Mouse (Mus musculus): ENCODE results near the gene Acer2. TPM values are rescaled to one million over a fixed set of nuclear protein-coding genes. Genes with fewer than 3 reads are reported as not detected.
A peak's percentile ranks its signal among the peaks of the same experiment; 100 is the strongest.

Acer2 gene
- polyA plus RNA-seq, 1 experiment from 2014 or later: 15.5 TPM

GRCm38 (mm10) chr4:86857113-86858069, 16.8 kb upstream of the Acer2 start, which contains the start of gene Rps6:
Rps6 (minus strand) TSS chr4:86857412.
- Histone ChIP-seq H3K4me1 (peaks cover 11% of the 10 kb centered on the region; the same call in 1 of the 2 replicates), H3K9me3 (no peaks in the 10 kb centered on the region), H3K4me2 (replicated peaks) (peak within 1 kb of the TSS; percentile 89), H3K27ac (peak within 1 kb of the TSS; percentile 96), H3K4me3 (peak within 1 kb of the TSS; percentile 87), H3K9ac (peak within 1 kb of the TSS; percentile 98), H3K27me3 (no peaks in the 10 kb centered on the region), H3K36me3 (peaks cover 30% of the 10 kb centered on the region)
- ATAC-seq (ENCODE audit: insufficient number of reproducible peaks, insufficient read depth, low FRiP score, low TSS enrichment): peak; percentile 97
- WGBS: under 1% methylated on average over 68 of the region's 68 CpGs

- Histone ChIP-seq H3K27me3 (no peaks in the 10 kb centered on the region), H3K9me3 (no peaks in the 10 kb centered on the region), H3K4me3 (peak overlapping the region; percentile 87), H3K36me3 (peaks cover 24% of the 10 kb centered on the region), H3K4me2 (replicated peaks) (peak overlapping the region; percentile 89), H3K27ac (no peak overlapping the region), H3K9ac (peak overlapping the region; percentile 65), H3K4me1 (peaks cover 11% of the 10 kb centered on the region; the same call in 1 of the 2 replicates)
- WGBS: 57% methylated on average over 12 of the region's 12 CpGs
- ATAC-seq (ENCODE audit: insufficient number of reproducible peaks, insufficient read depth, low FRiP score, low TSS enrichment): no peak
These were observed 16.1 kb upstream of the Acer2 start for GRCm38 (mm10) chr4:86858070-86858440.

GRCm38 (mm10) chr4:86864087-86864486, 10.1 kb upstream of the Acer2 start:
- 80% methylated on average over 5 of the region's 5 CpGs for WGBS
- no peak for ATAC-seq (ENCODE audit: insufficient number of reproducible peaks, insufficient read depth, low FRiP score, low TSS enrichment)
- no peak overlapping the region for H3K4me2 ChIP-seq (replicated peaks)
- no peaks in the 10 kb centered on the region for H3K4me1 ChIP-seq
- H3K9ac ChIP-seq: no peak overlapping the region
- no peak overlapping the region for H3K4me3 ChIP-seq
- no peaks in the 10 kb centered on the region for H3K9me3 ChIP-seq
- no peak overlapping the region for H3K27ac ChIP-seq
- H3K36me3 ChIP-seq: no peaks in the 10 kb centered on the region
- no peaks in the 10 kb centered on the region for H3K27me3 ChIP-seq

GRCm38 (mm10) chr4:86871988-86872387, 2.2 kb upstream of the Acer2 start:
- no peak overlapping the region for H3K4me3 ChIP-seq
- H3K27me3 ChIP-seq: peaks cover 15% of the 10 kb centered on the region; the same call in 1 of the 2 replicates
- no peak overlapping the region for H3K4me2 ChIP-seq (replicated peaks)
- no peak overlapping the region for H3K9ac ChIP-seq
- no peaks in the 10 kb centered on the region for H3K9me3 ChIP-seq
- H3K36me3 ChIP-seq: no peaks in the 10 kb centered on the region
- no peaks in the 10 kb centered on the region for H3K4me1 ChIP-seq
- no peak overlapping the region for H3K27ac ChIP-seq
- no peak for ATAC-seq (ENCODE audit: insufficient number of reproducible peaks, insufficient read depth, low FRiP score, low TSS enrichment)

- Histone ChIP-seq H3K27ac (no peak overlapping the region), H3K4me2 (replicated peaks) (no peak overlapping the region), H3K9me3 (no peaks in the 10 kb centered on the region), H3K27me3 (peaks cover 15% of the 10 kb centered on the region; the same call in 1 of the 2 replicates), H3K4me1 (no peaks in the 10 kb centered on the region), H3K36me3 (no peaks in the 10 kb centered on the region), H3K4me3 (no peak overlapping the region), H3K9ac (no peak overlapping the region)
- no peak for ATAC-seq (ENCODE audit: insufficient number of reproducible peaks, insufficient read depth, low FRiP score, low TSS enrichment)
- 54% methylated on average over 4 of the region's 4 CpGs for WGBS
These were observed 1.1 kb upstream of the Acer2 start for GRCm38 (mm10) chr4:86873072-86873471.

- Histone ChIP-seq H3K36me3 (no peaks in the 10 kb centered on the region), H3K4me1 (no peaks in the 10 kb centered on the region), H3K4me3 (no peak overlapping the region), H3K9me3 (no peaks in the 10 kb centered on the region), H3K27me3 (peaks cover 13% of the 10 kb centered on the region; the same call in 1 of the 2 replicates), H3K4me2 (replicated peaks) (no peak overlapping the region), H3K9ac (no peak overlapping the region), H3K27ac (no peak overlapping the region)
- WGBS: 94% methylated on average over 2 of the region's 2 CpGs
- no peak for ATAC-seq (ENCODE audit: insufficient number of reproducible peaks, insufficient read depth, low FRiP score, low TSS enrichment)
These were observed 5.3 kb downstream of the Acer2 start for GRCm38 (mm10) chr4:86879477-86879876.

- no peak overlapping the region for H3K4me3 ChIP-seq
- no peaks in the 10 kb centered on the region for H3K4me1 ChIP-seq
- H3K9me3 ChIP-seq: no peaks in the 10 kb centered on the region
- peaks cover 6% of the 10 kb centered on the region; the same call in 1 of the 2 replicates for H3K27me3 ChIP-seq
- H3K9ac ChIP-seq: no peak overlapping the region
- H3K27ac ChIP-seq: no peak overlapping the region
- H3K36me3 ChIP-seq: no peaks in the 10 kb centered on the region
- no peak overlapping the region for H3K4me2 ChIP-seq (replicated peaks)
- ATAC-seq (ENCODE audit: insufficient number of reproducible peaks, insufficient read depth, low FRiP score, low TSS enrichment): no peak
- 81% methylated on average over 4 of the region's 4 CpGs for WGBS
These were observed 7.0 kb downstream of the Acer2 start for GRCm38 (mm10) chr4:86881178-86881577.

- Histone ChIP-seq H3K27ac (no peak overlapping the region), H3K4me2 (replicated peaks) (no peak overlapping the region), H3K9me3 (no peaks in the 10 kb centered on the region), H3K4me3 (no peak overlapping the region), H3K27me3 (no peaks in the 10 kb centered on the region), H3K4me1 (no peaks in the 10 kb centered on the region), H3K36me3 (no peaks in the 10 kb centered on the region), H3K9ac (no peak overlapping the region)
- 64% methylated on average over 2 of the region's 2 CpGs for WGBS
- ATAC-seq (ENCODE audit: insufficient number of reproducible peaks, insufficient read depth, low FRiP score, low TSS enrichment): no peak
These were observed 8.2 kb downstream of the Acer2 start for GRCm38 (mm10) chr4:86882413-86882812.

GRCm38 (mm10) chr4:86884945-86885344, 10.7 kb downstream of the Acer2 start:
- H3K27me3 ChIP-seq: no peaks in the 10 kb centered on the region
- no peaks in the 10 kb centered on the region for H3K36me3 ChIP-seq
- ATAC-seq (ENCODE audit: insufficient number of reproducible peaks, insufficient read depth, low FRiP score, low TSS enrichment): no peak
- no peak overlapping the region for H3K4me2 ChIP-seq (replicated peaks)
- H3K9me3 ChIP-seq: no peaks in the 10 kb centered on the region
- no peak overlapping the region for H3K4me3 ChIP-seq
- WGBS: 44% methylated on average over 4 of the region's 4 CpGs
- no peak overlapping the region for H3K9ac ChIP-seq
- no peak overlapping the region for H3K27ac ChIP-seq
- H3K4me1 ChIP-seq: no peaks in the 10 kb centered on the region

- Histone ChIP-seq H3K4me1 (no peaks in the 10 kb centered on the region), H3K36me3 (no peaks in the 10 kb centered on the region), H3K9ac (no peak overlapping the region), H3K4me2 (replicated peaks) (peak overlapping the region; percentile 38), H3K4me3 (peak overlapping the region; percentile 18), H3K27ac (no peak overlapping the region), H3K9me3 (no peaks in the 10 kb centered on the region), H3K27me3 (no peaks in the 10 kb centered on the region)
- no peak for ATAC-seq (ENCODE audit: insufficient number of reproducible peaks, insufficient read depth, low FRiP score, low TSS enrichment)
- 55% methylated on average over 12 of the region's 12 CpGs for WGBS
These were observed 11.6 kb downstream of the Acer2 start for GRCm38 (mm10) chr4:86885790-86886159.

- no peaks in the 10 kb centered on the region for H3K9me3 ChIP-seq
- WGBS: 33% methylated on average over 18 of the region's 18 CpGs
- peak overlapping the region; percentile 38 for H3K4me2 ChIP-seq (replicated peaks)
- H3K9ac ChIP-seq: no peak overlapping the region
- H3K27ac ChIP-seq: no peak overlapping the region
- H3K4me3 ChIP-seq: peak overlapping the region; percentile 18
- H3K36me3 ChIP-seq: no peaks in the 10 kb centered on the region
- H3K4me1 ChIP-seq: no peaks in the 10 kb centered on the region
- no peak for ATAC-seq (ENCODE audit: insufficient number of reproducible peaks, insufficient read depth, low FRiP score, low TSS enrichment)
- no peaks in the 10 kb centered on the region for H3K27me3 ChIP-seq
These were observed 12.1 kb downstream of the Acer2 start for GRCm38 (mm10) chr4:86886160-86886878.

GRCm38 (mm10) chr4:86887879-86888278, 13.7 kb downstream of the Acer2 start:
- Histone ChIP-seq H3K36me3 (no peaks in the 10 kb centered on the region), H3K4me2 (replicated peaks) (no peak overlapping the region), H3K4me1 (no peaks in the 10 kb centered on the region), H3K27ac (no peak overlapping the region), H3K4me3 (no peak overlapping the region), H3K9me3 (no peaks in the 10 kb centered on the region), H3K27me3 (no peaks in the 10 kb centered on the region), H3K9ac (no peak overlapping the region)
- 68% methylated on average over 5 of the region's 5 CpGs for WGBS
- no peak for ATAC-seq (ENCODE audit: insufficient number of reproducible peaks, insufficient read depth, low FRiP score, low TSS enrichment)

Data from embryonic facial prominence, embryonic 12.5 days (tissue).